Mouse (Mus musculus): ENCODE measurements at regions not wholly inside any gene's neighbourhood (a gene's known extent, or its start where the extent isn't known, plus 50 kb on each side); places are given as distances from the start of the nearest gene placed in this dataset.

DNA sequence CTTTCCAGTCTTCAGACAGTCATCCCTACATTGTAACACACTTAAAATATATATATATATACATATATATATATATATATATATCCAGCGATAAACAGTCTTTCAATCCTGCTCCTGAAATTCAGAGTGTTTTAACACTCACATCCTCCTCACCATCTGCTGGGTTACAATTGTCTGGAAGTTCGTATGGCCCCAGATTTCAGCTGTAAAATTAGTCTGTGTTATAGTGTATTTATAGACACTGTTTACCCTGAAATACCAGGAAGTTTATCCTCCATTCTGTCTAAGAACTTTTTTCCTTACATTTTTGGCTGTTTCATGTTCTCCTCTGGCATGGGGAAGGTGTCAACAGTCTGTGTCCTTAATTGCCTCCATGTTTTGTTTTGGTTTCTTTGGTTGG, 91.7 kb upstream of the Rxfp2 start:
- no peak for TF ChIP-seq CHD2 (IDR thresholded peaks at IDR 0.05; ENCODE audit: low read depth, low read length)
- TF ChIP-seq ZNF384 (IDR thresholded peaks at IDR 0.05; ENCODE audit: low read depth, low read length) = no peak
- no peak for TF ChIP-seq ZC3H11A (IDR thresholded peaks at IDR 0.05; ENCODE audit: borderline replicate concordance, low read depth, low read length)

DNA sequence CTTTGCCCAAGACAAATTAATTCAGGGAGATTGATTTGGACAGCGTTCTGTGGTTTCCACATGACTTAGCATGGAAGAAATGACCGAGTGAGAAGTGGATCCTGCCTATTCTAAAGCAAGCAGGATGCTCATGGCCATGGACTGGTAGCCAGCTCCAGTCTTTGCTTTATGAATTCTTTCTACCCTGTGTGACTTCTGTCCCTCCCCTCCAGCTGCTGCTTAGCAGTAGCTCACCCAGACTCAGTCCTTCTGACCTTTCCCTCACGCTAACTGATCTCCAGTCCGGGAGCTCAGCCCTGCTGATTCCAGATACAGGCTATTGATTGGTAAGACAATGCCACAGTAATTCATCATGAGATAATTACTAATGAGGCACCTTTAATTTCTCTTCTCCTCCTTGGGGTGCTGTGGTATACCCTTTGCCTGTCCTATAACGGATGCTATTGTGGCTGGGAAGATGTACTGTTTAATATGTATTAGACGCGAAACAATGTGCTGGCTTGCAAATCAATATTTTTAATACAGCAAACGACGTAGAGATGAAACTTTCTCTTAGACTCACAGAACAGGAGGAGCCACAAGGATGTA, 86.8 kb upstream of the Rxfp2 start:
- no peak overlapping the region for H3K9ac ChIP-seq (ENCODE audit: insufficient read depth, low read depth, low read length, poor library complexity, severe bottlenecking)
- no peaks in the 10 kb centered on the region for H3K36me3 ChIP-seq (ENCODE audit: control insufficient read depth, insufficient read depth, low read length, poor library complexity, severe bottlenecking)
- no peaks in the 10 kb centered on the region for H3K9me3 ChIP-seq (ENCODE audit: control insufficient read depth, insufficient read depth, low read depth, low read length)
- H3K27ac ChIP-seq (ENCODE audit: insufficient read depth, low read depth, low read length, poor library complexity, severe bottlenecking) = peak overlapping the region; percentile 7; the same call in 1 of the 2 replicates
- no peak overlapping the region for H3K4me3 ChIP-seq (ENCODE audit: insufficient read depth in 1 of 2, low read depth in 1 of 2, low read length in 2 of 2, poor library complexity in 1 of 2, severe bottlenecking in 1 of 2)
- DNase-seq (ENCODE audit: low read depth, low spot score) = no peak
- TF ChIP-seq ZNF384 (IDR thresholded peaks at IDR 0.05; ENCODE audit: low read depth, low read length) (no peak), MAFK (IDR thresholded peaks at IDR 0.05; ENCODE audit: insufficient read depth, low read depth, low read length) (no peak), HCFC1 (IDR thresholded peaks at IDR 0.05; ENCODE audit: borderline replicate concordance, insufficient read depth, low read length) (no peak), CHD2 (IDR thresholded peaks at IDR 0.05; ENCODE audit: low read depth, low read length) (no peak), ZC3H11A (IDR thresholded peaks at IDR 0.05; ENCODE audit: borderline replicate concordance, low read depth, low read length) (no peak)
- no peaks in the 10 kb centered on the region for H3K4me1 ChIP-seq (ENCODE audit: control insufficient read depth in 2 of 2, insufficient read depth in 2 of 2, low read length in 2 of 2, poor library complexity in 1 of 2)
- in situ Hi-C loops (cut with MboI; ENCODE audit: low sequenced_read_pairs in 2 of 2, unreplicated experiment in 2 of 2) = no loop called here

More for the DNA sequence above, 91.7 kb upstream of the Rxfp2 start:
- Histone ChIP-seq H3K27ac (ENCODE audit: insufficient read depth, low read depth, low read length, poor library complexity, severe bottlenecking) (no peak overlapping the region), H3K9ac (ENCODE audit: insufficient read depth, low read depth, low read length, poor library complexity, severe bottlenecking) (no peak overlapping the region), H3K4me3 (ENCODE audit: insufficient read depth in 1 of 2, low read depth in 1 of 2, low read length in 2 of 2, poor library complexity in 1 of 2, severe bottlenecking in 1 of 2) (no peak overlapping the region), H3K36me3 (ENCODE audit: control insufficient read depth, insufficient read depth, low read length, poor library complexity, severe bottlenecking) (no peaks in the 10 kb centered on the region), H3K9me3 (ENCODE audit: control insufficient read depth, insufficient read depth, low read depth, low read length) (no peaks in the 10 kb centered on the region), H3K4me1 (ENCODE audit: control insufficient read depth in 2 of 2, insufficient read depth in 2 of 2, low read length in 2 of 2, poor library complexity in 1 of 2) (no peaks in the 10 kb centered on the region)
- DNase-seq (ENCODE audit: low read depth, low spot score) = no peak
- in situ Hi-C loops (cut with MboI; ENCODE audit: low sequenced_read_pairs in 2 of 2, unreplicated experiment in 2 of 2) = no loop called here

DNA sequence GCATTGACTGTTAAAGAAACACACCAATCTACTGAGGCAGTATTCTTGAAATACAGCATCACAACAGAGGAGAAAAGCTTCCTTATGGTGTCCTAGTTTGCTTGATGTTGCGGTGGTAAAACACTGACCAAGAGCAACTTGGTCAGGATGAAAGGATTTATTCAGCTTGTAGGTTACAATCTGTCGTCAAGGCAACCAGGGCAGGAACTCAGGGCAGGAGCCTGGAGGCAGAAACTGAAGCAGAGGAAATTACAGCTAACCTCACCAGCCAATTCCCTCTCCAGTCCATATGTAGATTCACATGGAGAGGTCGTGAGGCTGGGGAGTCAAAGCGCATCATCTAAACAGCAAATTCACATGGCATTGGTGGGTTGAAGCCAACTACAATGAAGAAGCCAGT, 86.3 kb upstream of the Rxfp2 start:
- in situ Hi-C loops (cut with MboI; ENCODE audit: low sequenced_read_pairs in 2 of 2, unreplicated experiment in 2 of 2) = no loop called here
- peak; percentile 15 for DNase-seq (ENCODE audit: low read depth, low spot score)
- Histone ChIP-seq H3K36me3 (ENCODE audit: control insufficient read depth, insufficient read depth, low read length, poor library complexity, severe bottlenecking) (no peaks in the 10 kb centered on the region), H3K4me1 (ENCODE audit: control insufficient read depth in 2 of 2, insufficient read depth in 2 of 2, low read length in 2 of 2, poor library complexity in 1 of 2) (no peaks in the 10 kb centered on the region), H3K4me3 (ENCODE audit: insufficient read depth in 1 of 2, low read depth in 1 of 2, low read length in 2 of 2, poor library complexity in 1 of 2, severe bottlenecking in 1 of 2) (no peak overlapping the region), H3K27ac (ENCODE audit: insufficient read depth, low read depth, low read length, poor library complexity, severe bottlenecking) (no peak overlapping the region), H3K9ac (ENCODE audit: insufficient read depth, low read depth, low read length, poor library complexity, severe bottlenecking) (no peak overlapping the region), H3K9me3 (ENCODE audit: control insufficient read depth, insufficient read depth, low read depth, low read length) (no peaks in the 10 kb centered on the region)
- TF ChIP-seq CHD2 (IDR thresholded peaks at IDR 0.05; ENCODE audit: low read depth, low read length) (no peak), MAFK (IDR thresholded peaks at IDR 0.05; ENCODE audit: insufficient read depth, low read depth, low read length) (no peak), ZNF384 (IDR thresholded peaks at IDR 0.05; ENCODE audit: low read depth, low read length) (no peak), HCFC1 (IDR thresholded peaks at IDR 0.05; ENCODE audit: borderline replicate concordance, insufficient read depth, low read length) (no peak), ZC3H11A (IDR thresholded peaks at IDR 0.05; ENCODE audit: borderline replicate concordance, low read depth, low read length) (no peak)

DNA sequence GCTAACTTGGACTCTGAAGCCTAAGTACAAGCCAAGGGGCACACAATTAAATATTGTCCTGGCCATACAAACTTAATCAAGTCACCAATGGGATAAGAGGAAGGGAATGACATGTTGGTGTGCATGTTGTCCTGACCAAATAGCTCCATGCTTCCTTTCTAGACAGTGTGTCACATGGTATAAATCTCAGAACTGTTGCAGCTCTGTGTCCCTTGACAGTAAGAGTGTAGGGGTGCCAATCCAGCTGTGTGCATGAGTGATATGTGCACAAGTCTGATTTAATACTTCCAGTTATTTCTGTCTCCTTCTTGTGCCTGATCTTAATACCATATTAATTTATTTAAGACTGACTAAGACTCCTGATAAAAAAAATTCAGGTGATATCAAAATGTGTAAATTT, 72.8 kb upstream of the Rxfp2 start:
- in situ Hi-C loops (cut with MboI; ENCODE audit: low sequenced_read_pairs in 2 of 2, unreplicated experiment in 2 of 2) = no loop called here
- H3K9me3 ChIP-seq (ENCODE audit: control insufficient read depth, insufficient read depth, low read depth, low read length) = no peaks in the 10 kb centered on the region
- DNase-seq (ENCODE audit: low read depth, low spot score) = no peak
- TF ChIP-seq HCFC1 (IDR thresholded peaks at IDR 0.05; ENCODE audit: borderline replicate concordance, insufficient read depth, low read length) = no peak
- no peak for TF ChIP-seq ZC3H11A (IDR thresholded peaks at IDR 0.05; ENCODE audit: borderline replicate concordance, low read depth, low read length)
- H3K4me1 ChIP-seq (ENCODE audit: control insufficient read depth in 2 of 2, insufficient read depth in 2 of 2, low read length in 2 of 2, poor library complexity in 1 of 2) = no peaks in the 10 kb centered on the region
- H3K27ac ChIP-seq (ENCODE audit: insufficient read depth, low read depth, low read length, poor library complexity, severe bottlenecking) = no peak overlapping the region
- H3K9ac ChIP-seq (ENCODE audit: insufficient read depth, low read depth, low read length, poor library complexity, severe bottlenecking) = no peak overlapping the region
- no peaks in the 10 kb centered on the region for H3K36me3 ChIP-seq (ENCODE audit: control insufficient read depth, insufficient read depth, low read length, poor library complexity, severe bottlenecking)
- H3K4me3 ChIP-seq (ENCODE audit: insufficient read depth in 1 of 2, low read depth in 1 of 2, low read length in 2 of 2, poor library complexity in 1 of 2, severe bottlenecking in 1 of 2) = no peak overlapping the region

DNA sequence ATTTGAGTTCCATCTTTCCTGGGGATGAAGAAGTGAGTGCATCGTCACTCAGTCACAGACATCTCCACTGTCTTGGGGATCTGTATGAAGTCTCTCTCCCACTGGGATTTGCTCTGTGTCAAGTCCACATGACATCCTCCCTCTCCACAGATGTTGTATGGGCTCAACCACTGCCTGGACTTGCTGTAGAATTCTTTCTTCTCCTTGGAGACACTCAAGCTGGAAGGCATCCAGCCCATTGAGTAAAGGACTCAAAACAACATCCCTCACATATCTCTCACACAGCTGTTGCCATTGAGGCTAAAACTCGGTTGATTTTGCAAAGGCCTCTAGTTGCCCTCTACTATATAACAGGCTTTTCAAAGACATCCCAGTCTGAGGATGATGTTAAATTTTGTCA, 71.0 kb upstream of the Rxfp2 start:
- Histone ChIP-seq H3K27ac (ENCODE audit: insufficient read depth, low read depth, low read length, poor library complexity, severe bottlenecking) (no peak overlapping the region), H3K9me3 (ENCODE audit: control insufficient read depth, insufficient read depth, low read depth, low read length) (no peaks in the 10 kb centered on the region), H3K4me3 (ENCODE audit: insufficient read depth in 1 of 2, low read depth in 1 of 2, low read length in 2 of 2, poor library complexity in 1 of 2, severe bottlenecking in 1 of 2) (no peak overlapping the region), H3K4me1 (ENCODE audit: control insufficient read depth in 2 of 2, insufficient read depth in 2 of 2, low read length in 2 of 2, poor library complexity in 1 of 2) (no peaks in the 10 kb centered on the region), H3K9ac (ENCODE audit: insufficient read depth, low read depth, low read length, poor library complexity, severe bottlenecking) (no peak overlapping the region), H3K36me3 (ENCODE audit: control insufficient read depth, insufficient read depth, low read length, poor library complexity, severe bottlenecking) (no peaks in the 10 kb centered on the region)
- in situ Hi-C loops (cut with MboI; ENCODE audit: low sequenced_read_pairs in 2 of 2, unreplicated experiment in 2 of 2) = no loop called here
- no peak for DNase-seq (ENCODE audit: low read depth, low spot score)
- TF ChIP-seq ZC3H11A (IDR thresholded peaks at IDR 0.05; ENCODE audit: borderline replicate concordance, low read depth, low read length) (no peak), HCFC1 (IDR thresholded peaks at IDR 0.05; ENCODE audit: borderline replicate concordance, insufficient read depth, low read length) (no peak), CHD2 (IDR thresholded peaks at IDR 0.05; ENCODE audit: low read depth, low read length) (no peak), MAFK (IDR thresholded peaks at IDR 0.05; ENCODE audit: insufficient read depth, low read depth, low read length) (no peak), ZNF384 (IDR thresholded peaks at IDR 0.05; ENCODE audit: low read depth, low read length) (no peak)

Measured in ES-E14 (cell line).